Mouse (Mus musculus) lung, postnatal 0 days (tissue): ENCODE measurements around the gene Hsd17b2.

Experiments used
- CTCF ChIP-seq: IDR thresholded peaks from 2 replicates; pipeline ENCODE4 v1.5.1; 2016; ENCODE audit warnings: antibody characterized with exemption, mild to moderate bottlenecking
- EP300 ChIP-seq: IDR thresholded peaks from 2 replicates; pipeline ENCODE4 v1.6.1; 2016; ENCODE audit warnings: antibody characterized with exemption, mild to moderate bottlenecking, control low read depth

- TF ChIP-seq CTCF = no peak
- TF ChIP-seq EP300 = no peak
Measured at GRCm38 (mm10) chr8:117776075-117776474, 74.4 kb downstream of the Hsd17b2 start.
